Mouse (Mus musculus) fat pad, adult 2 months (tissue): Measurements from ENCODE around the gene Cnpy1.

Experiments
- DNase-seq: peaks from one replicate; pipeline ENCODE4 v3.0.0-alpha.2; 2011; ENCODE audit warnings: low read depth, low spot score; ENCODE audit errors: extremely low read depth

The Cnpy1 gene

GRCm38 (mm10) chr5:28192099-28192454, 53.5 kb downstream of the Cnpy1 start:
- DNase-seq = no peak

- DNase-seq = no peak
These were observed 54.2 kb downstream of the Cnpy1 start for GRCm38 (mm10) chr5:28191201-28192098.

- DNase-seq = no peak
These were observed 66.3 kb downstream of the Cnpy1 start for GRCm38 (mm10) chr5:28179237-28179790.

- DNase-seq = no peak
These were observed 67.3 kb downstream of the Cnpy1 start for GRCm38 (mm10) chr5:28178322-28178721.

- no peak for DNase-seq
These were observed 69.0 kb downstream of the Cnpy1 start for GRCm38 (mm10) chr5:28176585-28176984.

- DNase-seq = no peak
These were observed 69.6 kb downstream of the Cnpy1 start for GRCm38 (mm10) chr5:28176023-28176422.

GRCm38 (mm10) chr5:28175570-28175919, 70.1 kb downstream of the Cnpy1 start:
- DNase-seq = no peak

GRCm38 (mm10) chr5:28174876-28175569, 70.6 kb downstream of the Cnpy1 start:
- DNase-seq = no peak

GRCm38 (mm10) chr5:28174086-28174485, 71.5 kb downstream of the Cnpy1 start:
- no peak for DNase-seq

- DNase-seq = no peak
These were observed 71.9 kb downstream of the Cnpy1 start for GRCm38 (mm10) chr5:28173674-28174073.

GRCm38 (mm10) chr5:28172921-28173670, 72.5 kb downstream of the Cnpy1 start:
- DNase-seq = no peak

- DNase-seq = no peak
These were observed 73.2 kb downstream of the Cnpy1 start for GRCm38 (mm10) chr5:28172261-28172920.

GRCm38 (mm10) chr5:28171667-28172066, 73.9 kb downstream of the Cnpy1 start:
- no peak for DNase-seq

GRCm38 (mm10) chr5:28170892-28171291, 74.7 kb downstream of the Cnpy1 start:
- no peak for DNase-seq

- no peak for DNase-seq
These were observed 75.5 kb downstream of the Cnpy1 start for GRCm38 (mm10) chr5:28170081-28170480.

- no peak for DNase-seq
These were observed 76.3 kb downstream of the Cnpy1 start for GRCm38 (mm10) chr5:28169166-28169801.

- no peak for DNase-seq
These were observed 77.1 kb downstream of the Cnpy1 start for GRCm38 (mm10) chr5:28168253-28169165.

- DNase-seq = no peak
These were observed 77.9 kb downstream of the Cnpy1 start for GRCm38 (mm10) chr5:28167611-28168252.
